Mouse (Mus musculus) heart, adult 2 months (tissue): ENCODE results near the gene Lgals9.

Experiments used
- CTCF ChIP-seq: fragments of 200-600 bp; IDR thresholded peaks from 2 replicates; pipeline ENCODE4 v1.8.1; 2022; ENCODE audit warnings: antibody characterized with exemption, mild to moderate bottlenecking, moderate library complexity
- EP300 ChIP-seq: fragments of 200-500 bp; IDR thresholded peaks from 2 replicates; pipeline ENCODE4 v1.6.1; 2011; ENCODE audit warnings: low read depth, low read length, control low read depth; ENCODE audit not compliant: insufficient read depth
- POLR2A ChIP-seq: fragments of 200-500 bp; IDR thresholded peaks from 2 replicates; pipeline ENCODE4 v1.6.1; 2011; ENCODE audit warnings: mild to moderate bottlenecking, low read depth, low read length, control low read depth; ENCODE audit not compliant: insufficient read depth

GRCm38 (mm10) chr11:78915473-78915872 lies 69.3 kb downstream of the Lgals9 start:
- no peak for TF ChIP-seq CTCF
- no peak for TF ChIP-seq POLR2A
- no peak for TF ChIP-seq EP300
